Mouse (Mus musculus) R1 (cell line): Measurements from ENCODE around the gene Crhr2.

Source experiments
- DNase-seq: peaks from one replicate; pipeline ENCODE4 v3.0.0-alpha.2; 2018; ENCODE audit warnings: low read depth, low spot score

The Crhr2 gene

GRCm38 (mm10) chr6:55132794-55133193 is at the start of gene Crhr2:
TSS of gene Crhr2 (minus strand) at chr6:55133016.
- DNase-seq: no peak

GRCm38 (mm10) chr6:55179560-55179959 is 46.7 kb upstream of the Crhr2 start:
- no peak for DNase-seq

- peak; percentile 61 for DNase-seq
Observed at GRCm38 (mm10) chr6:55177060-55177732, 44.4 kb upstream of the Crhr2 start.

- DNase-seq: no peak
Observed at GRCm38 (mm10) chr6:55175892-55176291, 43.1 kb upstream of the Crhr2 start.

GRCm38 (mm10) chr6:55175456-55175855 is 42.6 kb upstream of the Crhr2 start:
- no peak for DNase-seq

GRCm38 (mm10) chr6:55174741-55175181 is 41.9 kb upstream of the Crhr2 start, which contains the start of gene Inmt:
TSS of gene Inmt (minus strand) at chr6:55175043.
- DNase-seq: no peak

- no peak for DNase-seq
Observed at GRCm38 (mm10) chr6:55173941-55174349, 41.1 kb upstream of the Crhr2 start.

- no peak for DNase-seq
Observed at GRCm38 (mm10) chr6:55173171-55173570, 40.4 kb upstream of the Crhr2 start.

- peak; percentile 39 for DNase-seq
Observed at GRCm38 (mm10) chr6:55171638-55172037, 38.8 kb upstream of the Crhr2 start.

- DNase-seq: peak; percentile 73
Observed at GRCm38 (mm10) chr6:55169818-55170217, 37.0 kb upstream of the Crhr2 start.

GRCm38 (mm10) chr6:55166777-55167463 is 34.1 kb upstream of the Crhr2 start:
- peak; percentile 76 for DNase-seq

GRCm38 (mm10) chr6:55163046-55163584 is 30.3 kb upstream of the Crhr2 start:
- no peak for DNase-seq

- no peak for DNase-seq
Observed at GRCm38 (mm10) chr6:55161311-55161761, 28.5 kb upstream of the Crhr2 start.

- peak; percentile 84 for DNase-seq
Observed at GRCm38 (mm10) chr6:55159256-55159655, 26.4 kb upstream of the Crhr2 start.

GRCm38 (mm10) chr6:55152226-55152625 is 19.4 kb upstream of the Crhr2 start:
- DNase-seq: no peak

- DNase-seq: no peak
Observed at GRCm38 (mm10) chr6:55146138-55146537, 13.3 kb upstream of the Crhr2 start.

GRCm38 (mm10) chr6:55145285-55145684 is 12.5 kb upstream of the Crhr2 start:
- DNase-seq: no peak

- DNase-seq: no peak
Observed at GRCm38 (mm10) chr6:55138343-55138742, 5.5 kb upstream of the Crhr2 start.

GRCm38 (mm10) chr6:55133425-55133824 is 609 bp upstream of the Crhr2 start:
- DNase-seq: peak; percentile 48

GRCm38 (mm10) chr6:55131301-55131700 is 1.5 kb downstream of the Crhr2 start:
- DNase-seq: no peak

- DNase-seq: no peak
Observed at GRCm38 (mm10) chr6:55130631-55131030, 2.2 kb downstream of the Crhr2 start.

GRCm38 (mm10) chr6:55128391-55128790 is 4.4 kb downstream of the Crhr2 start:
- DNase-seq: no peak

- no peak for DNase-seq
Observed at GRCm38 (mm10) chr6:55126576-55126975, 6.2 kb downstream of the Crhr2 start.
